Mouse (Mus musculus): ENCODE measurements around the gene Tmem127.
"Not testable (repeated sequence)": the region's sequence is repeated elsewhere in the genome, so short reads cannot be mapped to it uniquely, and the experiment has no call there.

The Tmem127 gene

GRCm38 (mm10) chr2:127269491-127270299, 22.0 kb downstream of the Tmem127 start, which contains the start of gene Stard7:
Gene Stard7, plus strand, starts transcription at chr2:127270218.
- DNase-seq, result peak; percentile 88

- DNase-seq, result peak; percentile 78
Observed at GRCm38 (mm10) chr2:127270300-127271041, 22.8 kb downstream of the Tmem127 start.

DNA sequence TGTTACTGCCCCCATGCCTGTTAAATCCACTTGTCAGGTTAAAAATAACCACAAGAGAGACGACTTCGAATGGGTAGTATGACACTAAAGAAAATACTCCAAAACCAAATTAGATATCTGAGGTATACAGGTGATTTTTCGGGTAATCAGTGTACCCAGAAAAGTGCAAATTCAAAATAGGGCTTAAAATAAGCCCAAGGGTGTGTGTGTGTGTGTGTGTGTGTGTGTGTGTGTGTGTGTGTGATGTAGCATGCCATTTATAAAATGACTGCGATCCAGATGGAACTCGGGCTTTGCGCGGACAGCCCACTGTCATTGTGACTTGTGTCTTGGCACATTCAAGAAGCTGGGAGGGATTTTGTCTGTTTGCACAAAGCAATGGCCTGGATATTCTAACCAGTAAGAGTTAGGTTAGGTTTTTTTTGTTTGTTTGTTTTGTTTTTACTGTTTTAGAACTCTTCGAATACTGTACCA, 23.4 kb downstream of the Tmem127 start:
- DNase-seq, result no peak

GRCm38 (mm10) chr2:127272049-127272448, 24.3 kb downstream of the Tmem127 start:
- DNase-seq, result not testable (repeated sequence)

DNA sequence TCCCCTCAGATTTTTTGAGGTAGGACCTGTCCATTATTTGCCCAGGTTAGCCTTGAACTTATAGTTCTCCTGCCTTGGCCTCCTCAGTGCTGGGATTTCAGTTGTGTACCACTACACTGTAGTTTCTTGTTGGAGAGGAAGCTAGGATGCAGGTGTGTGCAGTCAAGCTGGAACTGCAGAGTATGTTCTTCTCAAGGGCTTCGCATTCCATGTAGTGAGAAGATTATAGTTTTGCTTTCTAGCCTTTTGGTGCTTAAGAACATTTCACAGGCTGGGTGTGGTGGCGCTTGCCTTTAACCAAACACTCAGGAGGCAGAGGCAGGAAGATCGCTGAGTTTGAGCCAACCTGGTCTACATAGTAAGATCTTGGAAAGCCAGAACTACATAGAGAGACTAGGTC, 25.1 kb downstream of the Tmem127 start:
- DNase-seq, result no peak

GRCm38 (mm10) chr2:127274590-127274989, 26.9 kb downstream of the Tmem127 start:
- no peak for DNase-seq

DNA sequence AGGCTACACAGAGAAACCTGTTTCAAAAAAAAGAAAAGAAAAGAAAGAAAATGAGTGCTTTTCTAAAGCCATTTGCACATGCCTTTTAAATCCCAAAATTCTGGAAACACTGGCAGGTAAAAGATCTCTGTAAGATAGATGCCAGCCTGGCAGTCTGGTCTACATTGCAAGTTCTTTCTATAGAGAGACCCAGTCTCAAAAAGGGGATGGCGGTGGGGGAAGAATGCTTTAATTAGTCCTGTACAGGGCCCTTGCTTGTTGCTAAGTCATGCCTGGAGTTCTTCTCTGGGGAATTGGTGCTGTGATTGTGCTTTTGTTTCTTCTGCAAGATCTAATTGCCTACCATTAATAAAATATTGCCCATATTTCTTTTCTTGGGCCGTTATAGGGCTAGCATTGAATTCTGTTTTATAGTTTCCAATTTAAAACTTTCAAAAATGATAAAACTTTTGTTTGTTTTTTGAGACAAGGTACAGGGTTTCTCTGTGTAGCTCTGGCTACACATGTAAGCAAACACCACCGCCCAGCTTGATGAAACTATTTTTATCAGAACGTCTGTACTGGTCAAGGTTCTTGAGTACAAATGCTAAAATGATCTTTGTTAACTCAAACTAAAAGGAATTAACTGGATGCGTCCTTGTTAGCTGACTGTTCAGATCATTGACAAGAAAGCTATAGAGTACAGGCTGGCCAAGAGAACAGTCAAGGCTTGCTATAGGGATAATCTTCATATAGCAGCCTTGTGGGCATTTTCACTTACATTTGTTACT, 28.0 kb downstream of the Tmem127 start:
- no peak for DNase-seq

DNA sequence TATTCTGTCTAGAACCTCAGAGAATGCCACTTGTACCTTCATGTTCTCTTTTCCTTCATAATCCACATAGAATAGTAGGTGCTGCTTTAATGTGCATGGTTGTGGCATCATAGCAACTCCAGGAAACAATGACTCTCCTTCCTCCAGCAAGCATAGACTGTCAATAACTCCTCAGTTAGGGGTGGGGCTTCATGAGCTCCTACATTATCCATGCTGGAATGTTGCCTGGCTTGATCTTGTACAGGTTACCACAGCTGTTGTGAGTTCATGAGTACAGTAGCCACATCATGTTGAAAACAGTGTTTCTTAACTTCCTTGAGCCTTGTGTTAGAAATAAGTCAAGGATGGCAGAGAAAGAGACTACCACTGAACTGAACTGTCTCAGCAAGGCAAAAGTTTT, 30.5 kb downstream of the Tmem127 start:
- no peak for DNase-seq

DNA sequence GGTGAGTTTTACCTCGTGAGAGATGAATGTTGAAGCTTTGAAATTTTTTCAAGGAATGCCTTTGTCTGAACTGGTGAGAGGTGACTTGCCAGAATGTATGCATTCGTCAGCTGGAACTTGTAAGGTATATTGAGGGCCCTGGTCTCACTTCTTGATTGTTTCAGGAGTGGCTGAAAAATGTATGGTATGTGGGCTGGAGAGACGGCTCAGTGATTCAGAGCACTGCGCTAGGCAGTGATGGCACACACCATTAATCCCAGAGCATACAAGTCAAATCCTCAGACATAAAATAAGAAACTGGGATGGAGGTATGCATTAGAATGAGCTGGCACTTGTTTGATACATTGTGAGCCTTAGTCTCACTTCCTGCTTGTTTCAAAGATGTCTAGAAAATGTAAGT, 44.5 kb downstream of the Tmem127 start:
- DNase-seq, result no peak

GRCm38 (mm10) chr2:127297001-127297805, 49.5 kb downstream of the Tmem127 start:
- no peak for DNase-seq

GRCm38 (mm10) chr2:127298056-127298455, 50.3 kb downstream of the Tmem127 start:
- DNase-seq, result no peak

DNA sequence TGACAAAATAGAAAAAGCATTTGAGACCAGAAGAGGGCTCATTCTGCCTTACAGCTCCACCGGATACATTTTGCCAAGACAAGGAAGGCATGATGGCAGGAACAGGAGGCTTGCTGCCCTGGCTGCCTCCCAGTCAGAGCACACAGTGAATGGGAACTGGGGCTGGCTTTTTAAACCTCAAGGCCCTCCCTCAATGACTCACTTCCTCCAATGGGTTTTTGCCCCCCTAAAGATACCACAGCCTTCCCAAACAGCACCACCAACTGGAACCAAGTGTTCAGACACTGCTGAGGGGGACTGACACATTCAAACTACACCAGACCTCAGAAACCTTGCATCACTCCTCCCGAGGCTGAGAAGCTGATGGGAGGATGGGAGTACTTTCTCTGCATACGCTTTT, 53.0 kb downstream of the Tmem127 start:
- no peak for DNase-seq

GRCm38 (mm10) chr2:127301883-127302282, 54.2 kb downstream of the Tmem127 start:
- DNase-seq, result no peak

DNA sequence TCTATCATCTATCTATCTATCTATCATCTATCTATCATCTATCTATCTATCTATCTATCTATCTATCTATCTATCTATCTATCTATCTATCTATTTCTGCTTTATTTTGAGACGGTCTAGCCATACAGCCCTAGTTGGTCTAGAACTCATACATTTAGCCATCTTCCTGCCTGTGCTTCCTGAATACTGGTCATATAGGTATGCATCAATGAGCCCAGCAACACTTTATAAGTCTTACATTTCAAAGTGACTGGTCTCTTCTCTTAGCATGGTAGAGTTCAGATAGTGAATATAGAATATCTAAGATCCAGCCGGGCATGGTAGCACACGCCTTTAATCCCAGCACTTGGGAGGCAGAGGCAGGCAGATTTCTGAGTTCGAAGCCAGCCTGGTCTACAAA, 56.5 kb downstream of the Tmem127 start:
- not testable (repeated sequence) for DNase-seq

DNA sequence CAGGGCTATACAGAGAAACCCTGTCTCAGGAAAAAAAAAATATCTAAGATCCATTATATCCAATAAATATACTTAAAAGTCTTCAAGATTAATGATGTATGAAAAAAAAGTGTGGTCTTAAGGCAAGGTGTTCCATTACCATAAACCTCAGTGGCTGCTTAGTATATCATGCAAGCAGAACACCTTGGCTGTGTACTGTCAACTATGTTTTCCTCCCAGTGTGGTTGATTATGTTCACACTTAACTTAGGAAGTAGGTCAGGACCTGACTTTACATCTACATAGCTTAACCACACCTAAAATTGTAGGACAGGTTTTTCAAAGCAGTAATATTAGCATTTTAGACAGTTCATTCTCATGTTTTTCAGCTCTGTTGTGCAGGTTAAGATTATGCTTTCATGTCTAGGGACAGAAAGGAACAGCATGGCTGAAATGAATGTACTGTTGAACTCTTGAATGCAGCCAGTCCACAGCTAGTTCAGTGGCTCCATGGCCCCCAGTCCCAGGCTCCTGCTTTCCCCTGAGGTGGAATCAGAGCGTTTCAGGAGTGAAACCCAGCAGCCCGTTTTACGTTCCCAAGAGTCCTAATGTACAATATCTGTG, 57.0 kb downstream of the Tmem127 start:
- DNase-seq, result no peak

DNA sequence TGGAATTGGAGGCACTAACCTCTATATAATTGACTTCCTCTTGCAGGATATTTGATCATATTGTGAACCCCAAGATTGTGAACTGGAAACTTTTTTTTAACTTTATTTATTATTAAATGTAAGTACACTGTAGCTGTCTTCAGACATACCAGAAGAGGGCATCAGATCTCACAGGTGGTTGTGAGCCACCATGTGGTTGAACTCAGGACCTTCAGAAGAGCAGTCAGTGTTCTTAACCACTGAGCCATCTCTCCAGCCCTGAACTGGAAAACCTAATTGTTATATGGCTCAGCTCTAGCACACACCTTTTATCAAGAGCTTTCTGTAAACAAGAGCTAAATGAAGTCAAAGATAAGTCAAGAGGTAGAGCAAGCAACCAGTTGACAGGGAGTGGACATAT, 58.4 kb downstream of the Tmem127 start:
- DNase-seq, result no peak

- no peak for DNase-seq
Observed at GRCm38 (mm10) chr2:127307179-127307578, 59.5 kb downstream of the Tmem127 start.

GRCm38 (mm10) chr2:127308660-127309059, 61.0 kb downstream of the Tmem127 start:
- DNase-seq, result no peak

- DNase-seq, result no peak
Observed at GRCm38 (mm10) chr2:127310246-127310645, 62.5 kb downstream of the Tmem127 start.

DNA sequence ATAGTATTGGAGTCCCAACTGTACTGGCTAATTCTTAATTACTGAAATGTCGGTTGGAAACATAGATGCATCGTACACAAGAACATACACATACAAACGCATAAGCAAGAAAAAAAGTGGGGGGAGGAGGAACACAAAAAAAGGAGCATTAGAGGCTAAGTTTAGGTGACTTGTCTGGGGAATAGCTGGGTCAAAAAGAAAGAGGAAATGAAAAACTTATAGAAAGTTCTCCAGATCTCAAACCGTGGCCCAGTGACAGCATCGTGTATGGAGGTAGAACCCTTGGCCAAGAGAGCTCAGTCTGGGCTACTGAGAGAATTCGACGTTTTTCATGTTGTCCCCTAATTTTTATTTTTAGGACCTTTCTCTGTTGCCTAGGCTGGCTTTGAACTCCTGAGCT, 63.0 kb downstream of the Tmem127 start:
- no peak for DNase-seq

Data from right cerebral cortex, postnatal 4 days (tissue).